ENCODE assay signal across 22 mouse cellular contexts in genomic region chr13:96956466-96956865, GRCm38 (mm10). TPM values are rescaled to one million over a fixed set of nuclear protein-coding genes. Genes with fewer than 3 reads are reported as not detected.
DNase-seq lines count a peak whose midpoint lies in the region; ATAC-seq and TF ChIP-seq lines count a peak whose summit lies in the region.
"Had no signal": no experiment of that assay in that cellular context is flagged by ENCODE, and none has a peak within 500 bp of the region (broad histone marks: within the 10 kb centered on the region; RNA-seq: fewer than 3 reads in every experiment).

No protein-coding gene starts in this region.

- no peaks in the 10 kb centered on the region for H3K27me3 ChIP-seq in thymus, adult 2 months (ENCODE audit: control insufficient read depth, insufficient read depth, low read length)
- peaks cover 8% of the 10 kb centered on the region; the same call in 1 of the 2 replicates for H3K27me3 ChIP-seq in liver, embryonic 12.5 days (replicated peaks)
- H3K27me3 ChIP-seq: heart, embryonic 15.5 days; hindbrain, embryonic 12.5 days; liver, embryonic 13.5 days; midbrain, embryonic 15.5 days; neural tube, embryonic 12.5 days; stomach, embryonic 15.5 days had no signal

- TF ChIP-seq CTCF in thymus, adult 2 months (IDR thresholded peaks at IDR 0.05; ENCODE audit: borderline replicate concordance, control insufficient read depth, extremely low read depth, insufficient read depth, low read length, poor library complexity), result no peak

- ATAC-seq in inflammation-experienced regulatory T-cells, adult 6 months, result peak; percentile 98
- no peak for ATAC-seq in liver, embryonic 12.5 days
- ATAC-seq: forebrain, embryonic 14.5 days; intestine, postnatal 0 days; lung, postnatal 0 days; midbrain, embryonic 15.5 days had no signal

- intact Hi-C loops in left cerebral cortex, postnatal 10 days (cut with DNase I), result no loop called here

- H3K4me3 ChIP-seq in thymus, adult 2 months (ENCODE audit: control insufficient read depth, insufficient read depth, low read length), result no peak overlapping the region
- H3K4me3 ChIP-seq in liver, embryonic 12.5 days, result no peak overlapping the region
- H3K4me3 ChIP-seq: heart, embryonic 15.5 days; hindbrain, embryonic 12.5 days; limb, embryonic 10.5 days; liver, embryonic 13.5 days; midbrain, embryonic 15.5 days; neural tube, embryonic 12.5 days; stomach, embryonic 15.5 days had no signal

- H3K4me2 ChIP-seq in liver, embryonic 12.5 days, result no peak overlapping the region
- H3K4me2 ChIP-seq: heart, embryonic 15.5 days; hindbrain, embryonic 12.5 days; liver, embryonic 13.5 days; midbrain, embryonic 15.5 days; neural tube, embryonic 12.5 days; stomach, embryonic 15.5 days had no signal

- H3K9me3 ChIP-seq in liver, embryonic 12.5 days (replicated peaks), result no peaks in the 10 kb centered on the region
- H3K9me3 ChIP-seq: heart, embryonic 15.5 days; hindbrain, embryonic 12.5 days; limb, embryonic 10.5 days; liver, embryonic 13.5 days; midbrain, embryonic 15.5 days; neural tube, embryonic 12.5 days; stomach, embryonic 15.5 days had no signal

- H3K27ac ChIP-seq in thymus, adult 2 months (ENCODE audit: control insufficient read depth, insufficient read depth, low read length), result peak overlapping the region; percentile 83
- H3K27ac ChIP-seq in liver, embryonic 12.5 days, result no peak overlapping the region
- H3K27ac ChIP-seq: heart, embryonic 15.5 days; hindbrain, embryonic 12.5 days; limb, embryonic 10.5 days; liver, embryonic 13.5 days; midbrain, embryonic 15.5 days; neural tube, embryonic 12.5 days; stomach, embryonic 15.5 days had no signal

- DNase-seq in 416B (ENCODE audit: low read depth), result peak; percentile 92
- peak; percentile 92 for DNase-seq in CD4-positive helper T cell, adult 2 months (ENCODE audit: low read depth, low spot score)
- DNase-seq in thymus, adult 2 months, result peak; percentile 83
- DNase-seq in left cerebral cortex, postnatal 10 days (ENCODE audit: extremely low spot score in 1 of 2, low spot score in 2 of 2), result no peak
- DNase-seq in right cerebral cortex, postnatal 10 days (ENCODE audit: low spot score in 2 of 2), result no peak
- DNase-seq: adrenal gland, adult 2 months; cerebellum, adult 8-10 months; heart, adult 18-20 months; kidney, postnatal 4 days; liver, embryonic 13.5 days; right cerebral cortex, postnatal 25 days had no signal

- H3K9ac ChIP-seq in liver, embryonic 12.5 days, result no peak overlapping the region
- H3K9ac ChIP-seq: heart, embryonic 15.5 days; hindbrain, embryonic 12.5 days; liver, embryonic 13.5 days; midbrain, embryonic 15.5 days; neural tube, embryonic 12.5 days; stomach, embryonic 15.5 days had no signal

- H3K4me1 ChIP-seq in thymus, adult 2 months (replicated peaks; ENCODE audit: control insufficient read depth, insufficient read depth, low read length), result peaks cover 25% of the 10 kb centered on the region
- no peaks in the 10 kb centered on the region for H3K4me1 ChIP-seq in liver, embryonic 12.5 days
- H3K4me1 ChIP-seq: heart, embryonic 15.5 days; hindbrain, embryonic 12.5 days; limb, embryonic 10.5 days; neural tube, embryonic 12.5 days; stomach, embryonic 15.5 days had no signal

- no peak for TF ChIP-seq POLR2A in thymus, adult 2 months (IDR thresholded peaks at IDR 0.05; ENCODE audit: control insufficient read depth, extremely low read depth, insufficient read depth, low read length, poor library complexity)

- 3% methylated on average over 6 of the region's 6 CpGs for WGBS in thymus, adult 2 months
- WGBS in liver, embryonic 12.5 days (ENCODE audit: insufficient replicate concordance), result 42% methylated on average over 6 of the region's 6 CpGs

- no peaks in the 10 kb centered on the region for H3K36me3 ChIP-seq in thymus, adult 2 months (ENCODE audit: control insufficient read depth, insufficient read depth, low read length)
- H3K36me3 ChIP-seq in liver, embryonic 12.5 days, result no peaks in the 10 kb centered on the region
- H3K36me3 ChIP-seq: heart, embryonic 15.5 days; hindbrain, embryonic 12.5 days; limb, embryonic 10.5 days; liver, embryonic 13.5 days; midbrain, embryonic 15.5 days; neural tube, embryonic 12.5 days; stomach, embryonic 15.5 days had no signal

RNA-seq across cellular contexts. Expression of gene Gcnt4, which starts 32.0 kb away (rescaled TPM):
- under 1 TPM in 1 of 3 experiments, not detected in 2; 0.09 TPM for polyA plus RNA-seq in inflammation-experienced regulatory T-cells, adult 6 months (2017; shearing (Covaris generic))
- polyA plus RNA-seq in thymus, adult 2 months (2012; rRNA removed), result 0.55 and 0.74 TPM in 2 replicates
- 0.67 and 0.68 TPM in 2 replicates for polyA plus RNA-seq in liver, embryonic 12.5 days (2016; fragmentation: Nextera tagmentation; extraction: Ambion mirVana)
- total RNA-seq in left cerebral cortex, postnatal 10 days (2021), result 1 to 10 TPM; 3.6 to 4.2 TPM

Comparison
In these comparisons a context has a peak if more than half of its experiments do, and no peak if none do; other contexts are left out.
1. DNase-seq: peak in 416B (single experiment), CD4-positive helper T cell, adult 2 months (single experiment) and thymus, adult 2 months (single experiment); none in left cerebral cortex, postnatal 10 days (0 of 2) and right cerebral cortex, postnatal 10 days (0 of 2).